Mouse (Mus musculus) erythroblast, adult 5-6 weeks (primary cell): ENCODE results near the gene Far2. TPM values are rescaled to one million over a fixed set of nuclear protein-coding genes. Genes with fewer than 3 reads are reported as not detected.

Experiments used
- ATAC-seq: replicated peaks from 2 replicates; pipeline ENCODE4 v1.8.0; 2016; ENCODE audit warnings: moderate number of reproducible peaks, mild to moderate bottlenecking, moderate TSS enrichment, inconsistent platforms; ENCODE audit not compliant: poor library complexity, low FRiP score, severe bottlenecking
- total RNA-seq, 2 experiments: library from RNA; stranded (forward) in 1 of 2; stranded (reverse) in 1 of 2; fragments of 150-400 nt in 1 of 2; fragments of 200-764, 138-1000 nt in 1 of 2; gene quantifications; 2 replicates each; pipeline versions ENCODE4 v1.2.3 to v1.2.4; 2015 to 2017; ENCODE audit warnings: low replicate concordance in 2 of 2

Gene Far2
- total RNA-seq, 2 experiments from 2014 or later = 4.5 to 13.4 TPM

DNA sequence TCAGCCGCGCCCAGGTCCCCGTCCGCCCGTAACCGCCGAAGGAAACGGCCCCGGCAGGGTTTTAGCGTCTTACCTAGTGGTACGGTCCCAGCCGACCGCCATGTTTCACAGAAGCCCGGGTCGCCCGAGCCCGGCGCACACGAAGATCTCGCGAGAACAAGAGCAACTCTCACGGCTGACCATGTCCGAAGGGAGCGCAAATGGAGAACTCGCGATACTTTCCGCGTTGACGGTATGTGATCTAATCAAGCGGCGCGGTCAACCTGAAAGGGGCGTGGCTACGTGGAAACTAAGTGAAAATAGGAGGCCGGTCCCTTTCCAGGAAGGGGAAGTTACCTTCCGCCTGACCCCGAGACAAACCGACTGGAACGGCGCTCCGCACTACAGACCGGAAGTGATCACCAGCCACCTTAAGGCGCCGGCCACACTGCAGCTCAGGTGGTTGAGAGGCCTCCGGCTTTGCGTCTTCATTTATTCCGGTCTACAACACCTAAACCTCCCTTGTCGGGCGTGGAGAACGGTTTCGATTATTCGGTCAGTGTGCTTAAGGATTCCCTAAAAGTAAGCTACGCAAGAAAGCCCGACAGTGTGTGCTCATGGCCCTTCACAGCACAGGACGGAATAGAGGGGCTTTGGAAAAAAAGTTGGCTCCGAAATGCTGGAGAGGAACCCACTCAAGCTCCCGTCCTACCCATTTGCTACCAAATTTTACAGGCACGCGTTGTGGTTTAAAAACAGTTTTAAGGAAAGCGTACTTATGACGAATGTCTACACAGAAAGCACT, 165.0 kb downstream of the Far2 start, which contains the start of gene Ergic2:
TSS of gene Ergic2 (minus strand) at position 478 of the 784 bp plus-strand sequence.
- ATAC-seq = peak; percentile 94

DNA sequence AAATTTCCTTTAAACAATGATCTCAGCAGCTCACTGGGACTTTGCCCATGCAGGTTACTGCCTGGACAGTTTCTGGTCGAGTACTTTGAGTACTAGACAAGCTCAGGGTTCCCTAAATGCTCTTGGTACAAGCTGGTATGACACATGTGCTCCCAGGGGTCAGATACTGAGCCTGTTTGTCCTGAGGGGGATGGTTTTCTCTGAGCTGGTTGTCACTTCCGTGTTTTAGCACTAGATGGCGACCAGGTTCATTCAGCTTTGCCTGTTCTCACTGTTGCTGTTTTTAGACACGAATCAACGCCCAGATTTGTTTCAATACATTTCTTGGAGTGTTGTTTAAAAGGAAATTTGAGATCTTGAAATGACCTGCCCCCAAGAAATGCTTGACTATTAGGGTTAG, 167.7 kb downstream of the Far2 start:
- no peak for ATAC-seq

DNA sequence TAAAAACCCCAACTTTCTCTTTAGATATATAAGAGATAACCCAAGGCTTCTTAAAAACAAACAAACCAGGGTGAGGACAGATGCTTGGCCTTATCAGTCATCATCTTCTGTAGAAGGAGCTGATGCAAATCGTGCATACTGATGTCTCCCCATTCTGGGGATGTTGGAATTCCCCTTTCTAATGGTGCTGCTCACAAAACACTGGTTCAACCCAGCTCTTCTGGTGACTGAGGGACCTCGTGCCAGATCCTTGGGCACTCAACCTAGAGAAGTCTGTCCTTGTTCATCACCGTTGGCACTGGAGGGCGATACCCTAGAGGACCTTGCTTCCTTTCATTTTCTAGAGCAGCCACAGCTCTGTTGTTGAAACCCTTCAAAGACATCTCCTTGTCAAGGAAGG, 169.7 kb downstream of the Far2 start:
- ATAC-seq = no peak

- ATAC-seq = no peak
Measured at GRCm38 (mm10) chr6:148218235-148219076, 171.4 kb downstream of the Far2 start.

GRCm38 (mm10) chr6:148222686-148223085, 175.6 kb downstream of the Far2 start:
- ATAC-seq = no peak

DNA sequence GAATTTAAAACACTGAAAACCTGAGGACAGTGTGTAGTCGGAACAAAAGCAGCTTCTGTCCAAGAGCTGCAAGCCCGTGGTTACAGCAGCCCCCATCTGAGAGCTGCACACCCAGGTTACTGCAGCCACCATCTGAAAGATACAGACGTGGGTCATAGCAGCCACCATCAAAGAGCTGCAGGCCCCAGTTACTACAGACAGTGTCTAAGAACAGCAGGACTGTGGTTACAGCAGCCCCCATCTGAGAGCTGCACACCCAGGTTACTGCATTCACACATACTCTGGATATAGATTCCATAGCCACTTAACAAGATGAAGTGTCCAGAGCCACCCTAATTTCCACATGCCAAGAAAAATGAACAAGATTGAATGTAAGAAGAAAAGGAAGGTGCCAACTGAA, 180.5 kb downstream of the Far2 start:
- ATAC-seq = no peak

Other genes with a start within 250 kb of the Far2 start
- 37.9 and 80.3 TPM in 2 replicates for gene Ergic2, start 165.1 kb downstream of the Far2 start, total RNA-seq (2015; ENCODE audit: low replicate concordance)
- 137 and 148 TPM in 2 replicates for gene Ergic2, start 165.1 kb downstream of the Far2 start, total RNA-seq (2017; ENCODE audit: low replicate concordance)